Mouse (Mus musculus): ENCODE data around the gene Cstf1.

DNA sequence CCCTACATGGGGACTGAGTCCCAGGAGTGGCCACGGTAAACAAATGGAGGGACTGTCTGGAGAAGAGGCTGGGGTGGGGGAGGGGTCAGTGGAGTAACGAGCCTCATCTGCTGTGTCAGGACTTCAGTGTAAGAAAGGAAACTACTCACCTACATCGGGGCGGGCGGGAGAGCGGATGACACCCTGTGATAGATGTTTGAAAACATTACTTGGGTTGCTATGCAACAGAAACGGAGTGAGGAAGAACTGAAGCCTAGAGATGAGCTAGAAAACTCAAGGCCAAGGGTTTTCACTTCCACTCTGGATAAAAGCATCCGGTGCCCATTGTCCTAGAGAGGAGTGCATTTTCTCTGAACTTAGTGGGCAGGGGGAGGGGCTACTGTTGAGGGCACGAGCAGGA lies 29.4 kb downstream of the Cstf1 start:
- TF ChIP-seq CTCF (IDR thresholded peaks at IDR 0.05; ENCODE audit: low read depth, low read length) (no peak), POLR2A (IDR thresholded peaks at IDR 0.05; ENCODE audit: extremely low read depth, insufficient read depth, low read length) (no peak)

Measured in liver, adult 2 months (tissue).